Mouse (Mus musculus): ENCODE measurements around the gene Dlg5. TPM values are rescaled to one million over a fixed set of nuclear protein-coding genes. Genes with fewer than 3 reads are reported as not detected.

Dlg5 gene
- polyA plus RNA-seq, 1 experiment = 16.5 TPM

- H3K4me3 ChIP-seq = no peak overlapping the region
- no peaks in the 10 kb centered on the region for H3K27me3 ChIP-seq (ENCODE audit: control insufficient read depth, insufficient read depth, insufficient read length)
- TF ChIP-seq MAX (IDR thresholded peaks at IDR 0.05; ENCODE audit: low read depth) (no peak), POLR2AphosphoS2 (IDR thresholded peaks at IDR 0.05; ENCODE audit: insufficient read length, low read depth) (no peak), E2F4 (IDR thresholded peaks at IDR 0.05; ENCODE audit: insufficient read depth) (no peak), POLR2A (IDR thresholded peaks at IDR 0.05; ENCODE audit: insufficient read length, low read depth) (no peak), SRF (IDR thresholded peaks at IDR 0.05; ENCODE audit: control insufficient read depth, insufficient read length, low read depth) (no peak), REST (IDR thresholded peaks at IDR 0.05; ENCODE audit: insufficient read depth, insufficient read length) (no peak), TCF3 (IDR thresholded peaks at IDR 0.05; ENCODE audit: insufficient read length, low read depth) (no peak), TCF12 (IDR thresholded peaks at IDR 0.05; ENCODE audit: insufficient read depth, poor library complexity, severe bottlenecking) (no peak), USF1 (IDR thresholded peaks at IDR 0.05; ENCODE audit: low read depth) (no peak), CEBPB (IDR thresholded peaks at IDR 0.05; ENCODE audit: insufficient read depth, poor library complexity, severe bottlenecking) (no peak)
- H3ac ChIP-seq (ENCODE audit: control insufficient read depth, insufficient read length) = no peak overlapping the region
- H3K79me2 ChIP-seq (ENCODE audit: control insufficient read depth, insufficient read depth) = no peaks in the 10 kb centered on the region
- H3K36me3 ChIP-seq (ENCODE audit: control insufficient read depth, insufficient read depth) = no peaks in the 10 kb centered on the region
- H3K4me2 ChIP-seq (ENCODE audit: low read depth) = no peak overlapping the region
Observed at GRCm38 (mm10) chr14:24203210-24203609, 42.5 kb downstream of the Dlg5 start.

DNA sequence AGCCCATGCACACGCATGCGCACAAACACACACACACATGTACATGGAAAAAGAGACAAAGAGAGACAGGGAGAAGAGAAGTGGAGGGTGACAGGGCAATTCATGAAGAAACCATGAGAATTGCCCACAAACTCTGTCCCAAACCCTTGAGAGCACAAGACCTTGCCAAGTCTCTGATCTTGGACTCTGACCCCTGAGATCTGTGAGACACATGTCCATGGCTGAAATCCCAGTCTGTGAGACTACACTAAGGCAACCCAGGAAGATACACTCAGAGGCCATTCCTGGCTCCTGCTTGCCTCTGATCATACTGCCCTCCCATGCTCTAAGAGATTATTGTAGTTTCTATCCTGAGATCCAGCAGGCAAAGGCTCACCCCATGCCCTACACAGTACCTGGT, 44.9 kb downstream of the Dlg5 start:
- H3K27me3 ChIP-seq (ENCODE audit: control insufficient read depth, insufficient read depth, insufficient read length) = no peaks in the 10 kb centered on the region
- no peak overlapping the region for H3K4me2 ChIP-seq (ENCODE audit: low read depth)
- no peak overlapping the region for H3ac ChIP-seq (ENCODE audit: control insufficient read depth, insufficient read length)
- H3K4me3 ChIP-seq = no peak overlapping the region
- TF ChIP-seq TCF12 (IDR thresholded peaks at IDR 0.05; ENCODE audit: insufficient read depth, poor library complexity, severe bottlenecking) = no peak
- TF ChIP-seq MYOG (IDR thresholded peaks at IDR 0.05; ENCODE audit: control insufficient read depth in 1 of 3, insufficient read depth in 1 of 3, insufficient read length in 2 of 3, low read depth in 2 of 3) = no peak
- no peak for TF ChIP-seq TCF3 (IDR thresholded peaks at IDR 0.05; ENCODE audit: insufficient read length, low read depth)
- TF ChIP-seq SRF (IDR thresholded peaks at IDR 0.05; ENCODE audit: control insufficient read depth, insufficient read length, low read depth) = no peak
- no peak for TF ChIP-seq MAX (IDR thresholded peaks at IDR 0.05; ENCODE audit: low read depth)
- no peak for TF ChIP-seq POLR2AphosphoS2 (IDR thresholded peaks at IDR 0.05; ENCODE audit: insufficient read length, low read depth)
- no peak for TF ChIP-seq MYOD1 (IDR thresholded peaks at IDR 0.05; ENCODE audit: control insufficient read depth in 1 of 3, insufficient read length in 2 of 3, low read depth in 2 of 3)
- TF ChIP-seq CEBPB (IDR thresholded peaks at IDR 0.05; ENCODE audit: insufficient read depth, poor library complexity, severe bottlenecking) = no peak
- TF ChIP-seq E2F4 (IDR thresholded peaks at IDR 0.05; ENCODE audit: insufficient read depth) = no peak
- TF ChIP-seq REST (IDR thresholded peaks at IDR 0.05; ENCODE audit: insufficient read depth, insufficient read length) = no peak
- no peak for TF ChIP-seq POLR2A (IDR thresholded peaks at IDR 0.05; ENCODE audit: insufficient read length, low read depth)
- TF ChIP-seq USF1 (IDR thresholded peaks at IDR 0.05; ENCODE audit: low read depth) = no peak
- H3K79me2 ChIP-seq (ENCODE audit: control insufficient read depth, insufficient read depth) = no peaks in the 10 kb centered on the region
- H3K36me3 ChIP-seq (ENCODE audit: control insufficient read depth, insufficient read depth) = no peaks in the 10 kb centered on the region

DNA sequence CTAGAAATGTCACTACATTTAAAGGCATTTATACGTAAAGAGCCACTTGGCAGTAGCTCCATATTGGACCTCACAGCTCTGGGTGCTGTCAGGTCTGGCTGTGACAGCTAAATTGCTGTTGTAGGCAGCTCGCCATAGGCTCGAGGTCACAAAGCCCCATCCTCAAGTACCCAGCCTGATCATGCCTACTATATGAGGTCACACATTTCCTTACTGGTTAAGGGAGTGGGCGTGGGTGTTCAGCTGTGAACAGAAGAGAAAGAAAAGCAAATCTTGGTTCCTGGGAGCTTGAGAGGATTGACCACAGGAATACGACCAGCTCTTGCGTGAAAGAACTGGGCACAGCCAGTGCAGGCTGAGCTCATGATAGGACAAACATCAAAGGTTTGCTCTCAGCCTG, 46.0 kb downstream of the Dlg5 start:
- Histone ChIP-seq H3K79me2 (ENCODE audit: control insufficient read depth, insufficient read depth) (no peaks in the 10 kb centered on the region), H3K36me3 (ENCODE audit: control insufficient read depth, insufficient read depth) (no peaks in the 10 kb centered on the region), H3K4me2 (ENCODE audit: low read depth) (peak overlapping the region; percentile 8), H3K4me3 (no peak overlapping the region), H3ac (ENCODE audit: control insufficient read depth, insufficient read length) (no peak overlapping the region), H3K27me3 (ENCODE audit: control insufficient read depth, insufficient read depth, insufficient read length) (no peaks in the 10 kb centered on the region)
- TF ChIP-seq MYOD1 (IDR thresholded peaks at IDR 0.05; ENCODE audit: control insufficient read depth in 1 of 3, insufficient read length in 2 of 3, low read depth in 2 of 3) (no peak), USF1 (IDR thresholded peaks at IDR 0.05; ENCODE audit: low read depth) (no peak), TCF12 (IDR thresholded peaks at IDR 0.05; ENCODE audit: insufficient read depth, poor library complexity, severe bottlenecking) (no peak), TCF3 (IDR thresholded peaks at IDR 0.05; ENCODE audit: insufficient read length, low read depth) (no peak), REST (IDR thresholded peaks at IDR 0.05; ENCODE audit: insufficient read depth, insufficient read length) (no peak), E2F4 (IDR thresholded peaks at IDR 0.05; ENCODE audit: insufficient read depth) (no peak), CEBPB (IDR thresholded peaks at IDR 0.05; ENCODE audit: insufficient read depth, poor library complexity, severe bottlenecking) (no peak), MYOG (IDR thresholded peaks at IDR 0.05; ENCODE audit: control insufficient read depth in 1 of 3, insufficient read depth in 1 of 3, insufficient read length in 2 of 3, low read depth in 2 of 3) (no peak), MAX (IDR thresholded peaks at IDR 0.05; ENCODE audit: low read depth) (no peak), SRF (IDR thresholded peaks at IDR 0.05; ENCODE audit: control insufficient read depth, insufficient read length, low read depth) (no peak), POLR2A (IDR thresholded peaks at IDR 0.05; ENCODE audit: insufficient read length, low read depth) (no peak), POLR2AphosphoS2 (IDR thresholded peaks at IDR 0.05; ENCODE audit: insufficient read length, low read depth) (no peak)

DNA sequence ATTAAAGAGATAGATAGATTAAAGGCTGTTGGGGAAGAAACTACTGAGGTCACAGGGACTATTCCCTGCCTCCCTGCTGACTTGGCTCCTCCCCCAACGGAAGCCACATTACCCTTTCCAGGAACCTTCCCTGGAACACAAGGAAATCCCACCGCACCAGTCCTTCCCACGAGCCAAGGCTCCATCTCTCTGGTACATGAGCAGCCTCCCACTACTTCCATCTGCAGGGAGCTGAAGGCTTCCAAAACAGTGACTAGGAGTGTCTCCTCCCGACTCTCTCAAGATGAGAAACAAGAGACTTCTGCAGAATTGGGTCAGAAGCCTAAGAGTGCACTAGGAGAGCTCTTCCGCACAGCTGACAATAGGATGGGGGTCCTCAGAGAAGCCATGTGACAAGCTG, 47.9 kb downstream of the Dlg5 start:
- H3K36me3 ChIP-seq (ENCODE audit: control insufficient read depth, insufficient read depth) = no peaks in the 10 kb centered on the region
- H3K4me3 ChIP-seq = no peak overlapping the region
- TF ChIP-seq REST (IDR thresholded peaks at IDR 0.05; ENCODE audit: insufficient read depth, insufficient read length) (no peak), MYOG (IDR thresholded peaks at IDR 0.05; ENCODE audit: control insufficient read depth in 1 of 3, insufficient read depth in 1 of 3, insufficient read length in 2 of 3, low read depth in 2 of 3) (no peak), MYOD1 (IDR thresholded peaks at IDR 0.05; ENCODE audit: control insufficient read depth in 1 of 3, insufficient read length in 2 of 3, low read depth in 2 of 3) (no peak), USF1 (IDR thresholded peaks at IDR 0.05; ENCODE audit: low read depth) (no peak), E2F4 (IDR thresholded peaks at IDR 0.05; ENCODE audit: insufficient read depth) (no peak), TCF3 (IDR thresholded peaks at IDR 0.05; ENCODE audit: insufficient read length, low read depth) (no peak), CEBPB (IDR thresholded peaks at IDR 0.05; ENCODE audit: insufficient read depth, poor library complexity, severe bottlenecking) (no peak), POLR2A (IDR thresholded peaks at IDR 0.05; ENCODE audit: insufficient read length, low read depth) (no peak), MAX (IDR thresholded peaks at IDR 0.05; ENCODE audit: low read depth) (no peak), SRF (IDR thresholded peaks at IDR 0.05; ENCODE audit: control insufficient read depth, insufficient read length, low read depth) (no peak), POLR2AphosphoS2 (IDR thresholded peaks at IDR 0.05; ENCODE audit: insufficient read length, low read depth) (no peak), TCF12 (IDR thresholded peaks at IDR 0.05; ENCODE audit: insufficient read depth, poor library complexity, severe bottlenecking) (no peak)
- H3K4me2 ChIP-seq (ENCODE audit: low read depth) = no peak overlapping the region
- no peaks in the 10 kb centered on the region for H3K79me2 ChIP-seq (ENCODE audit: control insufficient read depth, insufficient read depth)
- no peak overlapping the region for H3ac ChIP-seq (ENCODE audit: control insufficient read depth, insufficient read length)
- no peaks in the 10 kb centered on the region for H3K27me3 ChIP-seq (ENCODE audit: control insufficient read depth, insufficient read depth, insufficient read length)

Measured in myocyte (in vitro differentiated cells).